Mouse (Mus musculus): Measurements from ENCODE around the gene Pln. TPM values are rescaled to one million over a fixed set of nuclear protein-coding genes. Genes with fewer than 3 reads are reported as not detected.

Pln gene
- polyA plus RNA-seq, 1 experiment from 2014 or later = 2.3 TPM

Other genes starting within 250 kb of the Pln start
- 6.2 and 7.7 TPM in 2 replicates for gene Cep85l, start 42.3 kb downstream of the Pln start, polyA plus RNA-seq (2014; fragmentation: Nextera tagmentation; extraction: Ambion mirVana)